Mouse (Mus musculus) CH12.LX (cell line): ENCODE results near the gene Fcgbp.

Experiments used
- RCOR1 ChIP-seq: conservative IDR thresholded peaks from 2 replicates; pipeline ENCODE4 v1.6.1; 2012; ENCODE audit warnings: low read depth, mild to moderate bottlenecking, inconsistent platforms, low read length, improper control_type of control experiment
- SIN3A ChIP-seq: IDR thresholded peaks from 2 replicates; pipeline ENCODE4 v1.6.1; 2012; ENCODE audit warnings: low read length, improper control_type of control experiment, inconsistent platforms

- no peak for TF ChIP-seq RCOR1
- no peak for TF ChIP-seq SIN3A
Measured at GRCm38 (mm10) chr7:28068661-28069060, 2.4 kb upstream of the Fcgbp start.
